Mouse (Mus musculus): ENCODE measurements around the gene Zcchc9.

DNA sequence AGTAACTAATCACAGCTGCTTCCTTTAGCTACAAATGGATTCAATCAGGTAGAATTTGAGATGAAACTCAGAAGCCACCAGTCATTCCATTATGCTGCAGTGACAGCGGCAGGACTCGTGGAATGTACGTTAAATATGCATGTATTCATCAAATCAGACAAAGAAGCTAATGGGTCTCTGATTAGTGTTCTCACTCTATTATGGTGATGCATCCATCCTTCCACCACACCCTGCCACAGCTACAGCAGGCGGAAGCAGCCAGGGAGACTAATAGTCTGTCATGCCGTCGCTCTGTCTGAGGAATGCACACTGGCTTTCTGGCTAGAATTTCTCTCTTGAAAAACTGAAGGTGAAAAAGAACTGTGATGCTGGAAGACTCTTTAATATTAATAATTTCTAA, 11.5 kb downstream of the Zcchc9 start:
- TF ChIP-seq POLR2A (IDR thresholded peaks at IDR 0.05; ENCODE audit: extremely low read depth, insufficient read depth, low read length) (no peak), CTCF (IDR thresholded peaks at IDR 0.05; ENCODE audit: extremely low read depth, insufficient read depth, low read length) (no peak)
